Mouse (Mus musculus): ENCODE measurements around the gene Phka2.
A peak's percentile ranks its signal among the peaks of the same experiment; 100 is the strongest.

Phka2 gene

DNA sequence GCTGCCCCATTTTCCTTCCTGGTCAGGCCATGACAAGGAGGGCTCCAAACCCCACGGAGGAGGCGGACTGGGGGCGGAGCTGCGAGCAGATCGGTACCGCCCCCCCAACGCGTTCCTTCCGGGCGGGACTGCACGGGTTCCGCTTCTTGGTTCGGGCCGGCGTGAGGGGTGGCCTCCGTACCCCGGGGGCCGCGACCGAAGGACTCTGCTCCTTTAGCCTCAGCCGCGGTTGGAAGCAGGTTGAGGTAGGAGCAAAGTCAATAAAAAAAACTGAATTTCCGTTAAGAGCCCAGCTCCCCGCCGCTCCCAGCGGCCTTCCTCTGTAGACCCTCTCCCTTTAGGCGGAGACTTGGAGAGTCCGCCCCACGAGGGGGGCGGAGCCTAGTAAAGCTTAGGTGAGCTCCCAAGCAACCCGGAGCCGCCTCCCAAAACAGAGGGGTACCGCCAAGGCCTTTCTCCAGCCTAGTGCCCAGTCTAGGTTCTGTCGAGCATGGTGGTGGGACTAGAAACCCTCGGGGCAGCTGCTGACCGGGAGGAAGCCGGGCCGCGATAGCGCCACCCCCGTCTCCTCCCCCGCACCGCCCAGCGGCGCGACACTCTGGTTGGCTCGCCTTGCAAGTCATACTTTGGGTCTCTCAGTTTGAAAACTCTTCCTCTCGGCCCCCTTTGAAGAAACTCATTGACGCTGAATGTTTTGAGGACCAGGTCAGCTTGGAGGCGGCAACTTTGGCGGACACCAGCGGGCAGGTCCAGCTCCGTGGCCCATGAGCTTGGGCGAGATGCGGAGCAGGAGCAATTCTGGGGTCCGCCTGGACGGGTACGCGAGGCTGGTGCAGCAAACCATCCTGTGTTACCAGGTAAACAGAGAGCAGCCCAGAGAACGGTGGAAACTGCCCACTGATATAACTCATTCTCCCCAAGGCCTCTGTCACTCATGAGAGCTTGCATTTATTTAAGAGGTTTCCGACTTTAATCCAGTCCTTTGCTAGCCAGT is at the start of gene Phka2:
Gene Phka2 (plus strand): TSS at position 119 of the 994 bp plus-strand sequence.
- peak; percentile 85 for DNase-seq (ENCODE audit: low spot score)

DNA sequence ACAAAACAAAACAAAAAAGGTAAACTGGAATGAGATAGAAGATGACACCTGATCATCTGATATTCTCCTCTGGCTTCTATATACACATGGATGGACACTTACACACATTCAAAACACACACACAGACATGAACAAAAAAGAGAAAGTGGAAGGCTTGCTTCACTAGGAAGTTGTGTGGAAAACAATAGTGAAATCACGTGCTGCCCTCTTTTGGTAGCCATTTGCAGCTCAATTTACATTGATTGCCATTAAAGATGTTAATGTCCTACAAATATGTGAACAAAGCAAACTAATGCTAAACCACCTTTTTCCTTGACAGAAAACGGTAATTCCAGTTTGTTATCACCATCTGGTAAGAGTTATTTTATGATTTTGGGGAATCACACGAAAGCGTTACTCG is 46.3 kb upstream of the Phka2 start:
- DNase-seq (ENCODE audit: low spot score) = no peak

DNA sequence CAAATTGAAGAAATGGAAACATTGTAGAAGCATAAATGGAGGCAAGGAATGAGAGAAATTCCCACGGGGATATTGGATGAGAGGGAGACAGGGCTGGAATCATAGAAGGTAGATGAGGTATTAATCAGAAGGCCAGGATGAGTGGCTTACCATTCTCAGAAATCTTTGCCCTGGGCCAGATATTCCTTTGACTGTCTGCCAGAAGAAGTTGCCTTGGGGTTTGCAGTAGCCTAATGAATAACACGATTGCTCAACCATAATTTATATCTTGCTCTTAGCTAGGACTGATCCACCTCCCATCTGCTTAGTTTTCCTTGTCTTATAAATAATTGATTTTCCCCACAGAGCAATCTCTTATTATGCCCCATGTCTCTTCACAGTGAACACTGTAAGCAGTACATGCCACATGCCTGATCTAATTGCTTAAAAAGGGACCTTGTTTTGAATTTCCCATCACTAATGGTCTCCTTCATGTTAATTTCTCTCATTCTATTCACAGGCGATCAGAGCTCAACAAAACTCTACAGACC is 30.6 kb upstream of the Phka2 start:
- DNase-seq (ENCODE audit: low spot score) = no peak

DNA sequence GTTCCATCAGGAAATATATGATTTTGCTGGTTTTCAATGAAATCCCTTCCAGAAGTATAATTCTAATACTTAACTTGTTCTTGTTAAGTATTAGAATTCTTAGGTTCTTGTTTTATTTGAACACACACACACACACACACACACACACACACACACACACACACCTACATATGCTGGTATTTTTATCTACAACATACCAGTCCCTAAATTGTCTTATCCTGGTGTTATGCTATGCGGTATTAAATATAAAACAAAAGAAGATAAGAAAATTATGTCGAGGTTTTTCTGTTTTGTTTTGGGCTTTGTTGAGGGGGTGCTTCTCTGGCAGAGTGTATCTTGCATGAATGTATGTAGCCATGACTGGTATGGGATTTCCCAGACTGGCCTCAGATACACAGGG is 12.2 kb upstream of the Phka2 start:
- no peak for DNase-seq (ENCODE audit: low spot score)

DNA sequence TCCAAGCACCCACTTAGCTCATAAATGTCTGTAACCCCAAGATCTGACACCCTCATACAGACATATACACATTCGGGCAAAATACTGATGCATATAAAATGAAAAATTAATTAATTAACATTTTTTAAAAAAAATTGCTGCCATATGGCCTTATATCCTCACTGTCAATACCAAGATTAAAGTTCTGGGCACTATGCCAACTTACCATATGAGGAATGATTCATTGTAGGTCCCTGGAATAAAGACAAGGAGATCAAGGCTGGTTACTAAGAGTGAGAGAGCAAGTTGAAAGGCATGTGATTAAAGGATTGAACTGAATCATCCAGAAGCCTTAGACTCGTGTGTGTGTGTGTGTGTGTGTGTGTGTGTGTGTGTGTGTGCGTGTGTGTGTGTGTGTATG is 7.6 kb upstream of the Phka2 start:
- no peak for DNase-seq (ENCODE audit: low spot score)

DNA sequence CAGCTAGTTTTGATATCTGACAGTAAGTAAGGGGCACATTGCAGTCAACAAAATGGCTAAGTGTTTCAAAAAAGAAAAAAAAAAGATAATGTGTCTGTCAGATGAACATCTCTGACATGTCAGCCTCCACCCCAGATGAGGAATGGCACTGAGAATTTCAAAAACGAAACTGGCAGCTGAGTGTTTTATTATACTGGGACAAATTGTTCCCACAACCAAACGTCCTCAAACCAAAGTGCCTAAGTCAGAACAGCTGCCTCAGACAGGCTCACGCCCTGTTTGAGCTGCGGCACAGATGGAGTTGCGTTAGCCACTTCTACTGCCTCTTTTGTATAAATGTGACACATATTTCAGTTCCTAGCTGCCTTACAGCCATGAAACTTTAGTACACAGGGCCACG is 7.0 kb upstream of the Phka2 start:
- DNase-seq (ENCODE audit: low spot score) = no peak

DNA sequence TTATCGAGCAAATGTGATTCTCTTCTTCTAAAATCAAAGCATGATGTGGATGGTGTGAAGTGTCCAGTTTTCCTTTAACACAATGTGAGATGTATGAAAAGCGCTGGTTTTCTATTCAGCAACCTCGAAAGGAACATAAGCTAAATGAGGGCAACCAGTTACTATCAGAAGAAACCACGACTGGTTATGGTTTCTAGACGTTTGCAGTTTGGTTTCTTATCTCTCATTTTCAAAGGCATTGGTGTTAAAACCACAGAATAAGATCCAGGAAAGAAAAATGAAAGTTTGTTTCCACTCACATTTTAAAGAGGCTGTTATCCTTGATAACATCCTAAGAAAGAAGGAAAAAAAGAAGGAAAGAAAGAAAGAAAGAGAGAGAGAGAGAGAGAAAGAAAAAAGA is 5.5 kb upstream of the Phka2 start:
- no peak for DNase-seq (ENCODE audit: low spot score)

DNA sequence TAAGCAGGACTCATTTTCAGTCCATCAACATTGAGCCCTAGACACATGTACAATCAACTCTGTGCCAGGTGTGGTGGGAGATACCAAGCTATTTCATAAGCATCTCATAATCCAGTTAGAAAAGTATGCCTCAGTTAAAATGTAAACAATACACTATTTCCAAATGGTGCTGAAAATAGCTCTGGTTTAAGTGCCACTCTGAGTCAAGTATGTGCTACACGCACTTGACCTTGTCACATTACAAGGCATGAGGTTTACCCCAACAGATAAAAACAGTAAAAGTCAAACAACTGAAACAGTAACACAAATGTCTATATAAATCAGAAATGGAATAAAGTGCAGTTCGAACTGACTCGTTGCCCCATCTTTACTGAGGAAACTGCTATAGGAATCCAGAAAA is 871 bp upstream of the Phka2 start:
- no peak for DNase-seq (ENCODE audit: low spot score)

DNA sequence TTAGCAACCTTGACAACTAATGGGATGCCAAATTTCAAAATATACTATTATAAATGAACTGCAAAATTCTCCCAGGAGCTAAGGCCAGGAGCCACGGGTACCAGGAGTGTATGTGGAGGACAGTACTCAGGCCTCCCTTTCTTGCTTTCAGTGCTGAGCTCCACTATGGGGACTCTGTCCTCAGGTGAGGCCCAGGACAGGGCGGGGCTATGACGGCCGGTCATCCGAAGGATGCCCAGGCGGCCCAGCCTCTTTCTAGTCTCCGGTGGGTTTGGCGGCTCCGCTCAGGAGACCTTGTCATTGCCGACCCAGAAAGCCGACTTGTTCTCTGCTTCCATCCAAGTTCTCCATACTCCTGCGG is 299 bp upstream of the Phka2 start:
- no peak for DNase-seq (ENCODE audit: low spot score)

DNA sequence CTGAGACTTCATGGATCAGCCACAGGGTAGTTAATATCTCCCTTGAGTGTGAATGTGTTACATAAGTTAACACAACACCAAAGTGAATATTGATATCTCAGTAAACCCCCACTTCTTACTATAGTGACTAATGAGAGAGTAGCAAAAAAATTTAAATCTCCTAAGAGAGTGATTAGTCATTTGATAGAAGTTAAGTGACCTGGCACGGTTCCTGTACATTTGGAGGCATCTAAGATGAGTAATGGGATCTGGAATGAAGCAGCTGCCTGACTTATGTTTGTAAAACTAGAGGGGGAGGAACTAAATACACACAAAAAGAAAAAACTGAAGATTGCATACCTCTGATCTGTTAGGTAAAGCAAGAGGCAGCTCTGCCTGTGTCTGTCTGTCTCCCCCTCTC is 7.1 kb downstream of the Phka2 start:
- no peak for DNase-seq (ENCODE audit: low spot score)

DNA sequence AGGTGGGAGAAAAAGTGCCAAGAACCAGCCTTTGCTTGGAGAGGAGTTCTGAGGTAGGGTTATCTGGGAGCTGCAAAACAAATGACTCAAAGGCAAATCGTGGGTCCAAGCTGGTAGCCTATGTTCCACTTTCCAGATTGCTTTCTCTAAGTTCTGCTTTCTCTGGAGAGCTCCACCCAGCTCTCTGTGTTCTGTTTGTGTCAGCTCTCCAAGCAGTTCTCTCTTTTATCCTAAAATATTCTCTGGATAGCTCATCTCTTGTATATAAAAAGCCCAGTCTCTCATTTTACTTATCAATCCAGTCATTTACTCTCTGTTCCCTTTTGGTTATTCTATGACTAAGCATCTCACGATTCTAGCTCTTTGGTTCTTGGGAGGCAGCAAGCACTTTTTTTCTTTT is 8.2 kb downstream of the Phka2 start:
- no peak for DNase-seq (ENCODE audit: low spot score)

DNA sequence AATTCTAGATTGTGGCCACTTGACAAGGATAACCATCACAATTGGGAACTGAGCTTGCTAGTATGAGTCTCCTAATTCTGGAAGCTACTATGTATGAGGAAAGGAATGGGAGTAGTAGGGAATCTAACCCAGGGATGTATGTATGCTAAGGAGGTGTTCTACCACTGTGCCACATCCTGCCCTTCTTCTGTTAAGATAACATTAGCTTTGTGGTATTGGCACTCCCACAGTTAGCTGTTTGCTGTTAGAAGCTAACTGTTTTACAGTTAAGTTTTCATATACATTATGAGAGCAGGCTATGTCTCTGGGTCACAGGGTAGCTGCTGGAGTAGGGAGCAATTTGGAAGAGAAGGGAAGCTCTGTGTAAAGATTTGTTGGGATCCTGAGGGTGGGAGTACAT is 14.1 kb downstream of the Phka2 start:
- no peak for DNase-seq (ENCODE audit: low spot score)

DNA sequence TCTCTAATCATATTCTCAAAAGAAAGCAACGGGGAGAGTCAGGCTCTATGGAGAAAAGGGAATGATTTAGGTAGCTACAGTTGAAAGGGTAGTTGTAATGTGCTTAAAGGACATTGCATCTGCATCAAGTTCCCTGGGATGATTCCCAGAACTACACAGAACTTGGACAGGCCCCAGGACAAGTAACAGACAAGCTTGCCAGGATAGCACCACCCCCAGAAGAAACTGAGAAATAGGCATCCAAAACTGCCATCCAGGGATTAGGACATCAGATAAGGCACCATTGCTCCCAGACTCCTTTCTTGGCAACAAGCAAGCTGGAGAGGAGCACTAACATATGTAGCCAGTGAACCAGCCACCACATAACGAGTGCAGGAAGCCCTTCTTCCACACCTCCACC is 40.8 kb downstream of the Phka2 start:
- DNase-seq (ENCODE audit: low spot score) = no peak

DNA sequence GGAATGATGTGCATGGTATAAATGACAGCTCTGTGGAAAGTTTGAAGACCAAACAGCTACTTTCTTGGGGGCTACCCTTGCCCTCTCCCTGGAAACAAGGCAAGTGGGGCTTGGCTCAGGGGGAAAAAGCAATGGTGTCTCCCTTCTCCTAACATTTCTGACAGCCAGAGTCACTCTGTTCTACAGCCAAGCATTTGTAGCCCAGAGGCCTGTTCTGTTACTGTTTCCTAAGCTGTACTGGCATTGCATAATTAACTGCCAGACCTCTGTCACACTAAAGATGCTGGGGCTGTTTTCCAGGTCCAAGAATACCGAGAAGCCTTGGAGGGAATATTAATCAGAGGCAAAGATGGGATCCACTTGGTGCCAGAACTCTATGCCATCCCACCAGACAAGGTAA is 46.9 kb downstream of the Phka2 start:
- no peak for DNase-seq (ENCODE audit: low spot score)

DNA sequence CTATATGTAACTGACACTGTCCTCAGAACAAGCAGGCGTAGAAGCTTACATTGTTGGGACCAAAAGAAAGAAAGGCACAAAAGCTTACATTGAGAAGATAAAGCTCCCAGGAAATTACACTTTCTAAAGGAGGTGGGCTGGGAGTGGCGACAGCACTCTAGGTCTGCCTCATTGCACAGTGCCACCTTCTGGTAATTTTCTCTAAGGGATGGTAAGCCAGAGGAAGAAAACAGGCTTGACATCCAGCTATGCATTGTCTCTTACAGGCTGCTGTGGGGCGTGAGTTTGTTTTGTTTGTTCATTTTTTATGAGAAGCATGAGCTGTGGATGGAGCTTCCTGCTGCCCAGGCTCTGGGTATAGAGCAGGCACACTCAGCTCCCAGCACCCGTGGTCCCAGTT is 50.1 kb downstream of the Phka2 start:
- no peak for DNase-seq (ENCODE audit: low spot score)

DNA sequence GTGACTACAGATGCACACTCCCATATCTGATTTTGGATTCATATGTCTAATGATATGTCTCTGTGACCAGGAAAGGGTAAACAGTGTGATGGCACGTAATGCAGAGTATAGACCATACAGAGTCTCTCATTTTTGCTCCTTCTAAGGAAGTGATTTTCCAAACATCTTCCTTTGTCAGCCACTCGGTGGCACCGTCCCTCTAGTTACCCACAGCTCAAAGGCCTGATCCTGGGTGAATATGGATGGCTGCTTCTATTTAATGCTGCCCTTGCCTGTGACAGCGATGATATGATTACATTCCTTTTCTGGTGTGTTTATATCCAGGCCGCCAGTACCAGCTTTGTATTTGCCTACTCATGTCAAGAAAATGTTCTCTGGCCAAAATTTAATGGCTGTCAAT is 81.6 kb downstream of the Phka2 start:
- no peak for DNase-seq (ENCODE audit: low spot score)

DNA sequence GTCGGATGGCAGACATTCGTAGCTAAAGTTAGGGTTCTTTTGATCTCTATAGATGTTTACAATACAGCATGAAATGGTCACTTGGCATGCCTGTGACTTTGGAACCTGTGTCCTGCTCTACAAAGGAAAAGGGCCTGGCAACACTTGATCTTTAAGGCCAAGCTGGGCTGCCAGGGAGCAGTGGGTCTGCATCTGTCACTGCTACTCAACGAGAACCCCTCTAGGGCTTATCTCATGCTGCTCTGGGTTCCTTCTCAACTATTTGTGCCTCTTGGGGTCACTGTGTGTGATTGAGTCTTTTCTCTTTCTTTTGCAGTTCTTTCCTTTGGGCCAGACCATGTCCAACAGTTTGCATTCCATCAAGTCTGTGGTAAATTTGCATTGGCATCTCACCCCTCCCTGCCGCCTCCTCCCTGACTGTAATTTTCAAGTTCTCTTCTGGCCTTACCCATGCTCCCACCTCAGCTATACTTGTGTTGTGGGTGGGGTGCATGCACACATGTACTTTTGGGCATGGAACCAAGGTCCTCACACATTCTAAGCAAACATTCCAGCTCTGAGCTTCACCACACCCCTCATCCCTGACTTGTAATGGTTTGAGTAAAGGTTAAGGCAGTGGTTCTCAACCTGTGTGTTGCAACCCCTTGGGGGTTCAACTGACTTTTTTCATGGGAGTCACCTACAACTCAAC is 82.3 kb downstream of the Phka2 start:
- no peak for DNase-seq (ENCODE audit: low spot score)

DNA sequence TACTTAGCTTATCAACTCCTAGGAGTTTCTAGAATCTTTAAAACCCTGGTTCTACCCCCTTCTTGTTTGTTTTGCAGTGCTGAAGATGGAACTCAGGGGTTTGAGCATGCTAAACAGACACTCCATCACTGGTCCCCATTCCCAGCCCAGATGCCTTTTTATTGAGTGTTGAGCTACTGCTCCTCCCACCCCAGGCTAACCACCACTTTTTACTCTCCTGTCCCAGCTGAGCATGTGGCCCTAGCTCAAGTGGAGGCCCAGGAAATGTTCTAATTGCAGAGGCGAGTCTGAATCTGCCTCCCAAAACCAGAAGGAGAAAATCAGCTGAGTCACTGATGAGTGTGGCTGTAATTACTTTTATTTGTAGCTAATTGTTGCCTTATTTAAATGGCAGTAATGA is 83.1 kb downstream of the Phka2 start:
- DNase-seq (ENCODE audit: low spot score) = no peak

DNA sequence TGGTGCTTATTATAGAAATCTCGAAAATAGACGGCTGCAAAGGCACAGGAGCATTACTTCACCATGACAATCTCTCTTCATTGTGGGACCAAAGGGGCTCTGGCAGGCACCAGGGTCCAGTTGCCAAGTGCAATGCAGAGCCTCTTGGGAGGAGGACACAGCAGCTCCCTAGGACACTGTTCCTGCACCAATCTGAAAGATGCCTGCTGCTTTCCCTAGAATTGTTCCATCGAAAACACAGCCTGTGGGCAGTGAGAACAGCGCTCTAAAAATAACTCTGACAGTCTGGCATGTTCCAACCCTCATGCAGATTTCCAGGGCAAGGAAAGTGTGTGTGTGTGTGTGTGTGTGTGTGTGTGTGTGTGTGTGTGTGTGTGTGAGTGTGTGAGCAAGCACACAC is 86.6 kb downstream of the Phka2 start:
- no peak for DNase-seq (ENCODE audit: low spot score)

DNA sequence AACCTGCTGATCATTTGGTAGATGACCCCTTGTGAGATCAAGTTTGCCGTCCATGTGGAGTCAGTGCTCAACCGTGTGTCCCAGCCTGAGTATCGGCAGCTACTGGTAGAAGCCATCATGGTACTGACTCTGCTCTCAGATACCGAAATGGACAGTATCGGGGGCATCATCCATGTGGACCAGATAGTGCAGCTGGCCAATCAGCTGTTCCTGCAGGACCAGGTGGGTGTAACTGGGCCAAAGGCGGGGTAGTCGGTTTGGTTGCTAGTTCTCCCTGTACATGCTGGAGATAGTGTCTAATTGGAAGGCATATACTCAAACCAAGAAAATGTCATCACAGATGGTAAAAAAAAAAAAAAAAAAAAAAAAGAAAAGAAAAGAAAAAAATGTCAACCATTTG is 88.2 kb downstream of the Phka2 start:
- no peak for DNase-seq (ENCODE audit: low spot score)

DNA sequence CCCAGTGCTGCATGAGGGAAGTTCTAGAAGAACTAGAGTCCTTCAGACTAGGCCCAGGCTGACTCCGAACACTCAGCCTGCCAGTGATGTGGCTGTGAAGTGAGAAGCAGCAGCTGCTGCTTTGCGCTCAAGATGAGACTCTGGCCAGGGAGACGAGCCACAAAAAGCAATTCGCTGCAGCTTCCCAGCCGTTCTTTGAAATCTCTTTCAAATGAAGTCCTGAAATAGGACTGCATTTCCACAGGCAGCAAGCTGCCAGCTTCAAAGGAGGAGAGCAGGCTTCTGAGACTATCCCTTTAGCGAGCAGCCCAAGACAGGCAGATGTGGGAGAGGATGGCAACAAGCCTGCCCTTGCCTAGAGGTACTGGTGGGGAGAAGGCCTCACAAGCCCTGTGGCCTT is 91.0 kb downstream of the Phka2 start:
- no peak for DNase-seq (ENCODE audit: low spot score)

DNA sequence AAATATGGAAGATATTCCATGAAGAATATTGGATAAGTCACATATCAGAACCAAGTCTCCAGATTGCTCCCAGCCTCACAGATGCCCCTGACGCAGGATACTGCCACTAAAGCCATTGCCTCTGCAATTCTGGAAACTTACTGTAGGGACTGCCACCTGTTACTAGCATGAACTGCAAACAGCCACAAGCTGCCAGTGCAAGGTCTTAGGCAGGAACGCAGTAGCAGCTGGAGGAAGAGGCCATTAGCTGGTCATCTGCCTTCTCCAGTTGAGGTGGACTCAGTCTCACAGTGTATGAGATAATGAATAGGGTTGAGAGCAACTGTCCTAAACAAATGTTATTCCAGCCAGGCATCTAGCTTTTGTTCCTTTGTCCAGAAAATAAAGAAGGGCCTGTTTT is 96.1 kb downstream of the Phka2 start:
- no peak for DNase-seq (ENCODE audit: low spot score)

Measured in yolk sac, embryonic 10.5 days (tissue).